Mouse (Mus musculus) fibroblast of lung, adult 2 months (primary cell): ENCODE data around the gene Snca.
A peak's percentile ranks its signal among the peaks of the same experiment; 100 is the strongest.

Experiments used
- DNase-seq: peaks from one replicate; pipeline ENCODE4 v3.0.0-alpha.2; 2011; ENCODE audit warnings: low read depth

Gene Snca

DNA sequence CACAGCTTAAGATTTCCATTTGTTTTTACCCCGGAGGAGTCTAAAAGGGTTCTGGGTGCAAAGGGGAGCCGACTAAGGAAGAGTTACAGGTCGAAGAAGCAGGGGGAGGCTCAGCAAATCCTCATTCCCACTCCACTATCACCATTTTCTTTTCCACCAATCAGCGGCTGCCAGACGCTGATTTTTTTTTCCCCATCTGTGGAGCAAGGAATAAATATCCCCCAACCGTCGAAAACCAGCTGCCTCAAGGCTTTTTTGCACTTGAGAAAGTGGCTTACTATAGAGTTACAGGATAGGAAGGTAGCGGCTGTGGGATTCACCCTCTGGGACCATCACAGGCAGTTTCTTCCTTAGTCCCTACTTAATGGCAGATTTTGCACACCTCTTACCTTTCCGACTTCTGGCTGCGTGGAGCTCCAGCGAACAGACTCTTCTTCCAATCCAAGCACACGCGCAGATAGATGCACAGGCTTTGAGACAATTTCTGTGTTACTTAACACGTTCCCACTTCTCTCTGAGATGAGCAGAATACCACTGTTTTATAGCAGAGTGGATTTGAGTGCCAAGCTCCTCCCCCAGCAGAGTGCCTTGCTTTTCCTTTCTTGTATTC is at the start of gene Snca:
TSS of gene Snca (minus strand) at position 574 of the 610 bp plus-strand sequence.
- no peak for DNase-seq

DNA sequence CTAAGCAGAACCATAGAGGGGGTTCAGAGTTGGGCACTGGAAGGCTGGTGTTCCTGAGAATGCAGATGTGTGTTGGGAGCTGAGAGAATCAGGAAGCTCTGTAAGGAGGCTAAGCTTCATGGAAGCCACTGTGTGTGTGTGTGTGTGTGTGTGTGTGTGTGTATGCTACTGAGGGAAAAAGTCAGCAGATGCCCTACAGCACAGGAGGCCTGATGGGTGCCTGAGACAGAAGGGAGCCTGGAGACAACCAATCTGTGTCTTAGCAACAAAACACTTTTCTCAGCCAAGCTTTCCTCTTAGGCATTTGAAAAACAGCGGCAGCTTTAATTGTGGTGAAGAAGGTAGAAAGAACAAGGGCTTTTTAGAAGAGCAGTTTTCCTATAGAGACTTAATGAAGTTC is 40.5 kb upstream of the Snca start:
- no peak for DNase-seq

- DNase-seq: no peak
Measured at GRCm38 (mm10) chr6:60856599-60856998, 26.9 kb upstream of the Snca start.

DNA sequence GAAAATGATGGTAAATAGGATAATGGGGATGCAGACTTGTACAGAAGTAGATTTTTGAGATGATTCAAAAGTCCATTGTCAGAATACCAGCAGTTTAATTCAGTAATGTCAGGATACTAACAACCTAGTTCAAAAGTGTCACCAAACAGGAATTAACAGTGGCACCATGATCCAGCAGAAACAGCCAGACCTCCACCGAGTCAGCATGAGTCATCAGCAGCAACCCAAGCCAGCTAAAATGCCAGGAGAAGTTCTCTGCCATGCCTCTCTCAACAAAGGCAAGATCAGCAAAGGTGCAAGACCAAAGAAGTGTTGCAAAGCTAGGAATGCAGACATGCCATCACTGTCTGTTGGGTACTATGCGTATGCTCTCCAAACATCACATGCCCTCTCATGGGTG is 22.0 kb upstream of the Snca start:
- no peak for DNase-seq

DNA sequence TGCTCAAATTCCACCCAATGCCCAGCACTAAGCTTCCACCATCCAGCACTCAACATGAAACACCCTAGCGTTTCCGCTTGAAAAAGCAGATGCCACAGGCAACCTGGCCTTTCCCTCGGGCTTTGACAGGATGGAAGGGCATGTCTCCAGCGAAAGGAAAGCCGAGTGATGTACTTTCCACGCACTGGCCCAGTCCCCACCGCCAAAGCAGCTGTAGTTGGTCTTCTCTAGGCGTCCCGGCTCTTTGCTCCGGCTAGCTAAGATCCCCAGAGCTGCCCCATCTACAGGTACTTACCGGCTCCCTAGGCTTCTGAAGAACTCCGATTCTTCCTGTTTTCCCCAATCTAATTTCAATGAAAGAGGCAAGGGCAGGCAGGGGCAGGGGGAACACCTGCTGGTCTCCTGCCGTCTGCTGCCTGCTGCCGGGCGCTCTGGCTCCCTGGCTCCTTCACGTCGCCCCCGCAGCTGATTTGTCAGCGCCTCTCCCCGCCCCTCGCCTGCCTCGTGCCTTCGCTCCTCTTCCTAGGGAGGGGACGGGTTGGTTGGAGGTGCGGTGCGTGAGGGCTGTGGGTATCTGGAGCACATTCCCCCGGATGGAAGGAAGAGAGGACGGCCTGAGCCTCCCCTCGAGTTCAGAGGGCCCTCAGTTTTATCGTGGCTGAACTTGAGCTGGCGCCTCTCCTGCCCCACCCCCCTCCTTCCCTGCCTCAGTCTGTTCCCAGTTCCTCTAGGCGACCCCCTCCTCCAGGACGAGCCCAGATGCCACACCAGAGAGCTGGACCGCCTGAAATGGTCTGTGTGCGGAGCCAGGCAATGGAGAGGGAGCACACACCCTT is 1.0 kb downstream of the Snca start:
- no peak for DNase-seq

DNA sequence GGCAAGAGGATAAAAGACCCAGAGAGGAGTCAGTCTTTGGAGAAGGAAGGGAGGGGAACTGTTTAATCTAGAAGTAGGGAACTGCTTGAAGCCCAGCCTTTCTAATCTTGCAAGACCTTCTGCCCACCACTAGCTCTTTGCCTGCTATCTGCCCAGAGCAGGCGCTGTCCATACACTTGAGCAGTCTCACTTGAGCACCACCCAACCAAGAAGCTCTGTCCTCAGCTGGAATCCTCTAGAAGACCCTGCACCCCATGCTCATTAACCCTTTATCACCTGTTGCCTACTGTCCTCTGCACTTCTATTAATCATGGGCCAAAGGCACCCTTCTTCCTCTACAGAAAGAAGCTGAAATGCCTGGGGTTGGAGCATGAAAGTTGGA is 1.6 kb downstream of the Snca start:
- DNase-seq: no peak

DNA sequence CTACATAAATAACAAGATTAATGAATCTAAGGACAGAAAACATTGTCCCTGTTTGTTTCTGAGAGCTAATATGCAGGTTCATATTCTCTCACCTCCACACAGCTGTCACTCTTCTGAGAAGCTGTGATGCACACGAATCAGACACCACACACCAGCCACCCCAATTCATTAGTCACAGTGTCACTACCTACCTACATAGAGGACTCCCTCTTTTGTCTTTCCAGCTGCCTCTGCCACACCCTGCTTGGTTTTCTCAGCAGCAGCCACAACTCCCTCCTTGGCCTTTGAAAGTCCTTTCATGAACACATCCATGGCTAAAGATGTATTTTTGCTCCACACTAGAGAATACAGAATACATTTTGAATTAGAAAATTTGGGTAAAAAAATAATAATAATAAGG is 2.4 kb downstream of the Snca start:
- DNase-seq: no peak

- no peak for DNase-seq
Measured at GRCm38 (mm10) chr6:60819272-60819671, 10.4 kb downstream of the Snca start.

DNA sequence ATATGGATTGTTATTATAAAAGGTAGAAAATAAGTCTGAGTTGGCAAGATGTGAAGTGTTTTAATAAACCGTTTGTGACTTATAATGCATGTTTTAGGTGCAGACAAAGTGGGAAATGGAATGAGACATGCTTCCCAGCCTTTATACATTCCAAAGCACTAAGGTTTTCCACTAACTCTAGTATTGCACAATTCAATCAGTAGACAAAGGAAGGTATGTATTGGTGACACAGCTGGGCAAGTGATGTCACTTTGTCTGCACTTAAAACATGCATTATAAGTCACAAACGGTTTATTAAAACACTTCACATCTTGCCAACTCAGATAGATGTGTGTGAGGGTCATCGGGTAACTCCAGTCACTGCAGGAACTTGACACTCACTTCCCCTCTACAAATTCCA is 16.1 kb downstream of the Snca start:
- DNase-seq: peak; percentile 33

DNA sequence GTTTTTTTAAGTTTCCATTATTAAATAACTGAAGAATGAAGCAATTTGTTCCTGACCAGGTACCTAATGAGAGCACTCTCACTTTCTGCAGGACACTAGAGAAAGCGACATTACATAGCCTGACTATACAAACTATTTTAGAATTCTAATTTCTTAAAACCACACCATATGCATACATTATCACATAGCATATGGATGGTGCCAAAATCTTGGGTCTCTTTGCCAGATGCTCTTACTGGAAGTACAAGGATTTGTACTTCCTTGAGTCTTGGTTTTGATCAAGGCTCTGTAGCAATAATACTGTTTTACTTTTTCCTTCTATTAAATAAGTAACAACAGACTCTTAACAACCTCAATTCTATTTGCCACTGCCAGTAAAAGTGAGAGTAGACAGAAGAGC is 31.4 kb downstream of the Snca start:
- no peak for DNase-seq

GRCm38 (mm10) chr6:60793659-60794365 is 35.8 kb downstream of the Snca start:
- DNase-seq: no peak

DNA sequence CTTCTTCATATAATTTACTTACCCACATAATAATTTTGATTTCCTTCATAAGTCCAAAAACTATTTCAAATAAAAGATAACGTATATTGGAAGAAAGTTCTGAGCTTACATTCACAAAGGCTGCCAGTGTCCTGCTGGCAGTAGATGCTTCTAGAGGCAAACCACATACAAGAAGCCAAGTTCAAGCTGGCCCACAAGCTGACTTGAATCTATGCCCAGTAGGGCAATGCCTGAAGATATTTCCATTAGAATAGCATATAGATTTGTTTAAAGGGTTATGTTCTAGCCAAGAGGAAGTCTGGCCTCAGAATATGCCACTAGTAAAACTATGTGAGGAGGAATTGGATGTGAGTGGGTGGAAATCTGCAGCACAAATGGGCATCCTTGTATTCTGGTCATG is 42.7 kb downstream of the Snca start:
- DNase-seq: no peak

GRCm38 (mm10) chr6:60771899-60772298 is 57.8 kb downstream of the Snca start:
- peak; percentile 11 for DNase-seq

- DNase-seq: no peak
Measured at GRCm38 (mm10) chr6:60765696-60766095, 64.0 kb downstream of the Snca start.

GRCm38 (mm10) chr6:60762864-60763263 is 66.8 kb downstream of the Snca start:
- DNase-seq: no peak

DNA sequence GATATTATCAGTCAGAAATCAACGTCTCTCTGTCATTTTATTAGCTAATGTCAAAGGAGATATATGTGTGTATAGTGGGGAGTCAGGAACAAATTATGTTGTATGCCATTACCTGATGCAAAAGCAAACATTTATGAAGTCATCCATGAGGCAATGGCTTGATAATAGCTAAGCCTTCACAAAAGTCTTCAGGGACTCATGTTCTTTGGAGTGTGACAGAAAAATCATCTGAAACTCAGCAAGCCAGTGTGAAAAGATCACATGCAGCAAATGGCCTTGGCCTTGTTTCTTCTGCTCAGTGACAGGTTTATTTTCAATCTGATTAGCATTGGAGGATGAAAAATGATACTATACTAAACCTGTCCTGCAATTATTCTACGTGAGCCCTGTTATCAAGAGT is 67.9 kb downstream of the Snca start:
- no peak for DNase-seq

DNA sequence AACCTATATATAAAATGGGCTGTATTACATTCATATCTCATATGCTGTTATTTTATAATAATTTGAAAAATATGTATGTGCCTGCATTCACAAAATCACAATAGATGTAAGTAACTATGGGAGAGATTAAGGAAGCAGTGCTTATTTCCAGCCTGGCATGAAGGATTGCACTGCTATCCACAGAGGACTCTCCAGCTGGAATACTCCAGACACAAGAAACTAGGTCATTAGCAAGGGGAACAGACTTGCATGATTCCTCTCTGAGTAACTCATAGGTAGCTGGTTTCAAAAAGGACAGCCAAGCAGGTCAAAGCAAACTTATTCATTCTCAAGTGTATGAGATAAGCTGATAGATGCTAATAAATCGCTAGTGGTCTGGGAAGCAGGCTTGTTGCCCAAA is 74.7 kb downstream of the Snca start:
- DNase-seq: no peak

DNA sequence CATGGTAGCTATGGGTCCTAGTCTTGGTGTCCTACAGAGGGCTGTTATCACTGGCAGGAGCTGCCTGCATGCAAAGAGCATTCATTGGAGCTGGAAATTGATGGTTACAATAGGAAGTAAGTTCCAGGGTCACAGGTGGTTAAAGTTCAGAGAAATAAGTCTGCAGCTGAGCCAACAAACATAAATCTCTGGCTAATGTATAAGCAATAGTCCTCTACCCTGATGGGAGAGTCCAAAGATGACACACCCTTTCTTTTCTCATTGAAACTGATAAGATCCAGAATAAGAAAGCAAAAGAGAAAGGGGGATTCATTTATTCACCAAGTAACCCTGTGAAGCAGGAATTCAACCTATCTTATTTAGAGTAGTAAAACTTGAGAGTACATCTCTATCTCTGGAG is 83.7 kb downstream of the Snca start:
- no peak for DNase-seq

DNA sequence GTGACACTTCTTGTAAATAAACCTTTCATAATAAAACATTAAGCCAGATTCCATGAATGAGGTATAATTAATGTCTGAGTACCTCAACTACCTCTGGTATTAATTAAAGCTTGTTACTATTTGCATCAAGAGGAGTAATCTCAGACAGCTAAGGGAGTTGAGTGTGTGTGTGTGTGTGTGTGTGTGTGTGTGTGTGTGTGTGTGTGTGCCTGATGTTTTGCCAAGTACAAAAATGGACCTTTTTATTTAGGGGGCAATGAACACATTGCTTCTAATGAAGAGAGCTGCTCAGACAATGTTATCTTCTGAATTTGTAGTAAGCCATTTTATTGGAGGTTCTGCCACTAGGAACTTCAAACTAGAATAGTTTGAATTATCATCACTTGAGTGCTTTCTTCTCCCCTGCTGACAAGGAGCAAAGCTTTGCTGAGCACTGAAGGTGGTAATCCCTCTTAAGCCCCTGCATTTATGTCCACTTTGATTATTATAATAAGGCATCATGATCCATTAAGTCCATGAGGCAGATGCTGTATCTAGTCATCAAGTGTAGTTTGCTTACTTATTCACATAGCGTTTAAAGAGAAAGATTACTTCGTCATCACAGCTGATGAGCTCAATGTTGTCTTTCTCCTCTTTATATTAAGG is 88.1 kb downstream of the Snca start:
- no peak for DNase-seq

DNA sequence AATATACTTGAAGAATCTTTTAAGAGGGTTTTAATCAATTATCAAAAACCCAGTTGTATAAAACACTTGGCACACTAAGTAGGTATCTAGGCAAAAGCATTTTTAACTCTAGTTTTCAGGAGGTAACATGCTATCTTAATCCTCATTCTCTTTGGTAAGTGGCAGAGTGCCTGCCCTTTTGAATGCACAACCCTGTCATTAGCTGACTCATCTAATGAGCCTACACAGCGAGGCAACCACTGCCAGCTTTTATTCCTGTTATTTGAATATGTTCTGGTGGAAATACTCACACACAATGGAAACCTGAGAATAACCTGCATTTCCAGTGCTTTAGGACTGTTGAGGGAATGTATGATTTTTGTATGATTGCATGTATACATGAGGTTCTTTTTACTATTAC is 89.9 kb downstream of the Snca start:
- peak; percentile 5 for DNase-seq

- no peak for DNase-seq
Measured at GRCm38 (mm10) chr6:60731164-60731563, 98.5 kb downstream of the Snca start.

DNA sequence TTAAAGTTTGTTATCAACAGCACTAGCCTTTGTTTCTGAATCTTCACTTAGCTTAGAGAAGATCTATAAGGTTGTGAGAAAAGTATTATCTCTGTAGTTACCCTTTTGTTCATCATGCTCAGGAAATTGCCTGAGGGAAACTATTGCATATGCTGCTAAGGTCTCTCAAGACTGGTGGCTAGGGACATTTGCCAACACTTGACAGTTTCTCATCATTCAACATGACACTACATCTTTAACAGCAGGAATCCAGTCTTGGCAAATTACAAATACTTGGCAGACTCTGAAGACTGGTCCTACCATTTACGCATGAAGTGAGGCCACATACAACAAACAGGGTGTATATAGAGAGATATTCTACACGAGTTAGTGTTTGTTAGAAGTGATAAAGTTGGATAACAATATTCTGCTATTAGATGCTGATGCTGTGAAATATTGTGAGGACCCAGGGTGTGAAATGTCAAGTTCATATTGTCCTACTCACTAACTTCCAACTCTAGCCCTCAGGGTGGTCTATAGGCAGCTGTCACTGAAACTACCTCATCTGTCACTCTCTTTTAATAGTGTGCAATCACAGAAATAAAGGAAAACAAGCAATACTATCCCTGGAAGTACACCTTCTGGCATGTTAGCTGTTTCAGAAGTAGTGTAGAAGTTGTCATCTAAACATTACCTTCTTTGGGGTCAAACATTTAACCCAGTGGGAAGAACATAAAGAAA is 105.4 kb downstream of the Snca start:
- no peak for DNase-seq
